8 mouse cellular contexts compared by ENCODE assay signal in the genomic region with DNA sequence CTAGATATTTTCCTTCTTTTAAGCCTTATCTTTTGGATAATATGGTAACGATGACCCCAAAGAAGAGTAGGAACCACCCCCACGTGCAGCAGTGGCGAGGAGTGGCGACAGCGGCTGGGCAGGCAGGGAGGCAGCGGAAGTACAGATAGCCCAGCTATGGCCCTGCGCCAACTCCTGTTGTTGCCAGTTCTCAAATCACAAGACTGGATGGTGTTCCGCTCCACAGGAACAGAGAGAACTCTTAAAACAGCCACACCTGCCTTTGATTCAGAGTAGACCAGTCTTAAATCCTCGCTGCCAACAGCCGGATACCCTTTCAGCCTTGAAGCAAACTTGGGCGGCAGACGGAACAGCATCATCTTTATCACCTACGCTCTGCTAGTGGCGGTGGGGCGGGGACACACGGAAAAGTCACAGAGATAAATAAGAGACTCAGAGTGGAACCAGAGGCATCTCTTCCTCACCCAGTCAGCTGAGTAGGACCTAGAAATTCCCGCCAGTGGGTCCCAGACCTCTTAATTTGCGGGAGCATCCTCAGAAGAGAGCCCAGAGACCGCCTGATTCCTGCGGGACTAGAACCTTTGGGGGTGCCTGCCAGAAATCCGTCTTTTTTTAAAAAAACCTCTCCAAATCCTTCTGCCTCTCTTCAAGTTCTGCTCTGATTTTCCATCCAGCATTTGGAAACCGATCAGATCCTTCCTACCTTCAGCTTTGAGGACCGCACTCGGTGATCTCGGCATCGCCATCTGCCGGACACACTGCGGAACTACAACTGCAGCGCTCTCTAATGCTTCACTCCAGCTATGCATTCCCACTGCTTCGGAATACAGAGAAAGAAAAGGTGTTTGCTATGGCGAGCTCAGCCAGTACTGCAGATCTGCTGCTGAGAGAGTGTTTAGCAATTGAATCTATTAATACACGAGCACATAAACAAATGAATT. TPM values are rescaled to one million over a fixed set of nuclear protein-coding genes. Genes with fewer than 3 reads are reported as not detected.
DNase-seq lines count a peak whose midpoint lies in the region; ATAC-seq and TF ChIP-seq lines count a peak whose summit lies in the region.

No protein-coding gene starts in this region.

- no peaks in the 10 kb centered on the region for H3K36me3 ChIP-seq in hindbrain, embryonic 14.5 days (replicated peaks; ENCODE audit: control insufficient read depth, insufficient read depth)

- in situ Hi-C loops in Patski (cut with MboI; ENCODE audit: low pct_unique_long_range_greater_than_20kb), result loop anchor here (10.0 kb wide), 1 partner anchor 54 kb away; no protein-coding TSS in a partner anchor

- H3K4me1 ChIP-seq in hindbrain, embryonic 14.5 days (replicated peaks; ENCODE audit: control insufficient read depth, insufficient read depth, low read length), result peaks cover 16% of the 10 kb centered on the region; the same call in 1 of the 2 replicates

- peak overlapping the region; percentile 26 for H3K9ac ChIP-seq in hindbrain, embryonic 14.5 days

- H3K27me3 ChIP-seq in Patski, result no peaks in the 10 kb centered on the region
- peaks cover 15% of the 10 kb centered on the region for H3K27me3 ChIP-seq in hindbrain, embryonic 14.5 days (ENCODE audit: control insufficient read depth, insufficient read depth, low read length)

- 9% methylated on average over 32 of the region's 32 CpGs for WGBS in hindbrain, embryonic 14.5 days

- CTCF ChIA-PET in Patski (lab: Charles Lee), result interaction anchor here (1.0 to 3.8 kb wide), 14 partner anchors 9 to 61 kb away, joined by 3 to 22 read pairs (median 4); no protein-coding TSS in a partner anchor

- POLR2A ChIA-PET in Patski (lab: Charles Lee), result interaction anchor here (0.8 to 1.5 kb wide), 3 partner anchors 14 to 22 kb away, joined by 3 to 5 read pairs (median 3); no protein-coding TSS in a partner anchor

- peak overlapping the region; percentile 63 for H3K4me2 ChIP-seq in hindbrain, embryonic 14.5 days (replicated peaks)

- peak; percentile 70 for ATAC-seq in Patski
- peak; percentile 34 for ATAC-seq in hindbrain, embryonic 14.5 days (ENCODE audit: low FRiP score)

- no peak for DNase-seq in Patski (ENCODE audit: low read depth, low spot score)
- peak; percentile 94 to 96 for DNase-seq in cerebellum, postnatal 25 days
- peak; percentile 84 to 85 for DNase-seq in frontal cortex, postnatal 25 days (ENCODE audit: low spot score in 2 of 2)
- peak; percentile 92 for DNase-seq in hindbrain, embryonic 14.5 days (ENCODE audit: low spot score)
- peak; percentile 84 to 95 for DNase-seq in layer of hippocampus, postnatal 25 days (ENCODE audit: extremely low spot score in 1 of 2, low spot score in 1 of 2)
- peak; percentile 93 for DNase-seq in lung, postnatal 14 days
- DNase-seq in ovary, postnatal 36 days (ENCODE audit: low spot score), result peak; percentile 85
- peak; percentile 79 for DNase-seq in thymus, postnatal 14 days

- no peaks in the 10 kb centered on the region for H3K9me3 ChIP-seq in hindbrain, embryonic 14.5 days (ENCODE audit: control insufficient read depth, low read length)

- peak; percentile 96 for TF ChIP-seq CTCF in Patski (IDR thresholded peaks at IDR 0.05)

- H3K27ac ChIP-seq in hindbrain, embryonic 14.5 days, result no peak overlapping the region

- H3K4me3 ChIP-seq in hindbrain, embryonic 14.5 days (replicated peaks; ENCODE audit: low read length), result peak overlapping the region; percentile 27

RNA-seq across cellular contexts. Expression of gene Tpt1, which starts 15.8 kb away (rescaled TPM):
- 2,058 TPM for polyA plus RNA-seq in Patski (2021)
- 775 and 871 TPM in 2 replicates for polyA plus RNA-seq in hindbrain, embryonic 14.5 days (2014; fragmentation: Nextera tagmentation; extraction: Ambion mirVana)
- 1,000 to 10,000 TPM in 1 of 2 experiments, 100 to 1,000 TPM in 1; 935 to 1,046 TPM for total RNA-seq in layer of hippocampus, postnatal 25 days (2021)

RNA-seq across cellular contexts. Expression of gene Slc25a30, which starts 42.3 kb away (rescaled TPM):
- polyA plus RNA-seq in Patski (2021), result 36.9 TPM
- 10.5 and 12.8 TPM in 2 replicates for polyA plus RNA-seq in hindbrain, embryonic 14.5 days (2014; fragmentation: Nextera tagmentation; extraction: Ambion mirVana)
- total RNA-seq in layer of hippocampus, postnatal 25 days (2021), result 10 to 100 TPM; 10.9 to 14.7 TPM
